Mouse (Mus musculus): ENCODE data around the gene C1qtnf7. TPM values are rescaled to one million over a fixed set of nuclear protein-coding genes. Genes with fewer than 3 reads are reported as not detected.

Gene C1qtnf7
- polyA plus RNA-seq, 1 experiment from 2014 or later, result 4.8 TPM

DNA sequence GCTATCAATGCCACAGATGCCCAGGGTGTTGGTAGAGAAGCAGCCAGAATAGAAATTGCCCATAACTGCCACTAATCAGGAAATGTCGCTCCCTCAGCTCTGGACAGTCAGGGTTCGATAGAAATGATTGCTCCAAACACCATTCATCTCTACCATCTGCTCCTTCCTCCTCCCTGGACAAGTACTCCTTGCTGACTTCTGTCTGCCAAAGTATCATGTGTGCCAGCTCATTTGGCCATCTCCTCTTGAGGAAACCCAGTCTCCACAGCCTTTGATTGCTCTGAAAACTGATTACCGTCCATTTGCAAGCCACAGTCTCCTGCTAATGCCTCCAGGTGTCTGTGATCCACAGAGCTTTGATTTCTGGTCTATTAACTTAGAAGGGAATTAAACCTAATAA is 14.8 kb downstream of the C1qtnf7 start:
- 78% methylated on average over 3 of the region's 3 CpGs for WGBS
- Histone ChIP-seq H3K27me3 (replicated peaks; ENCODE audit: control insufficient read depth, insufficient read depth, low read length) (no peaks in the 10 kb centered on the region), H3K9ac (ENCODE audit: low read depth, low read length) (no peak overlapping the region), H3K27ac (ENCODE audit: low read length) (no peak overlapping the region), H3K36me3 (ENCODE audit: control insufficient read depth, insufficient read depth, low read length) (no peaks in the 10 kb centered on the region), H3K4me1 (ENCODE audit: control insufficient read depth, insufficient read depth, low read length) (no peaks in the 10 kb centered on the region), H3K4me2 (ENCODE audit: low read depth, low read length) (no peak overlapping the region), H3K9me3 (ENCODE audit: control insufficient read depth, low read length) (no peaks in the 10 kb centered on the region), H3K4me3 (ENCODE audit: low read length) (no peak overlapping the region)
- no peak; the same call in 1 of the 2 replicates for ATAC-seq

- Histone ChIP-seq H3K9me3 (ENCODE audit: control insufficient read depth, low read length) (no peaks in the 10 kb centered on the region), H3K27ac (ENCODE audit: low read length) (no peak overlapping the region), H3K4me2 (ENCODE audit: low read depth, low read length) (no peak overlapping the region), H3K36me3 (ENCODE audit: control insufficient read depth, insufficient read depth, low read length) (no peaks in the 10 kb centered on the region), H3K4me1 (ENCODE audit: control insufficient read depth, insufficient read depth, low read length) (no peaks in the 10 kb centered on the region), H3K27me3 (replicated peaks; ENCODE audit: control insufficient read depth, insufficient read depth, low read length) (no peaks in the 10 kb centered on the region), H3K9ac (ENCODE audit: low read depth, low read length) (no peak overlapping the region), H3K4me3 (ENCODE audit: low read length) (no peak overlapping the region)
- no peak for ATAC-seq
- WGBS, result 75% methylated on average over 1 of the region's 1 CpGs
These were observed 15.5 kb downstream of the C1qtnf7 start for GRCm38 (mm10) chr5:43530886-43531285.

DNA sequence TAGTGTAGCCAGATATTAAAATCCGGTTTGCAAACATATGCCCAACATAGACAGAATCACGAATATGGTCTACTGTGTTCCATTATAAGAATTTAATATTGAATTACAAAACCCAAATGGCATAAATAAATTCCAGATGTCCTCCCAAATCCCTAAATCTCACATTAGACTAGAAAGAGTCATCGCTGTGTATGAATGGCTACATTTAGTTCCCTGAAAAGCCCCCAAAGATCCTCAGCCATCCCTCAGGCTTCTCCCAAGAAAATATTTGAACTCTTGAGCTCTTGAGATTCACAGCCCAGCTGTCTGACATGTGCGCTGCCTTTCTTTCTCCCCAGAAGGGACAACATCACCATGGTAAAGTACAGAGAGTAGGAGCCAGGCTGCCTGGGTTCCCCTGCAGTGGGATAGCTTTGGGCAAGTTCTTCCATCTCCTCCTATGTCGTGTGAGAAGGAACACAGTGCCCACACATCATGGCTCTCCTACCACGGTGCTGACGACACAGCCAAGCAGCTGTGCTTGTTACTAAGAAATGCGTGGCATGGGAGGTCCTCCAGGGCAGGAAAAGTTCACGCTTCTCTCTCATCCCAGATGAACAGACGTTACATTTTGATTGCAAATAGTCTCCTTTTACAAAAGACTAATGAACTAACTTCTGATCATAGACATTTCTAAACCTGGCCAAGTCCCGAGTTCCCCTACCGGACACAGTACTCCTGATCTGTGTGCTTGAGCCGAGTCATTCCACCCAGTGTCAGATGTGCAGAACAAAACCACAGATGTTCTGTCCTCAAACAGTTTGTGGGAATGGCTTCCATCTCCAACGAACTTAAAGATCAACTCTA is 23.2 kb downstream of the C1qtnf7 start:
- no peak overlapping the region for H3K27ac ChIP-seq (ENCODE audit: low read length)
- 64% methylated on average over 14 of the region's 14 CpGs for WGBS

GRCm38 (mm10) chr5:43539168-43539516 is 23.8 kb downstream of the C1qtnf7 start:
- H3K4me3 ChIP-seq (ENCODE audit: low read length), result no peak overlapping the region
- no peaks in the 10 kb centered on the region for H3K27me3 ChIP-seq (replicated peaks; ENCODE audit: control insufficient read depth, insufficient read depth, low read length)
- H3K4me2 ChIP-seq (ENCODE audit: low read depth, low read length), result no peak overlapping the region
- no peak overlapping the region for H3K9ac ChIP-seq (ENCODE audit: low read depth, low read length)
- 44% methylated on average over 3 of the region's 3 CpGs for WGBS
- H3K36me3 ChIP-seq (ENCODE audit: control insufficient read depth, insufficient read depth, low read length), result no peaks in the 10 kb centered on the region
- no peak for ATAC-seq
- no peaks in the 10 kb centered on the region for H3K4me1 ChIP-seq (ENCODE audit: control insufficient read depth, insufficient read depth, low read length)
- H3K9me3 ChIP-seq (ENCODE audit: control insufficient read depth, low read length), result no peaks in the 10 kb centered on the region
- no peak overlapping the region for H3K27ac ChIP-seq (ENCODE audit: low read length)

More for the DNA sequence above, 23.2 kb downstream of the C1qtnf7 start:
- Histone ChIP-seq H3K4me3 (ENCODE audit: low read length) (no peak overlapping the region), H3K4me1 (ENCODE audit: control insufficient read depth, insufficient read depth, low read length) (no peaks in the 10 kb centered on the region), H3K9ac (ENCODE audit: low read depth, low read length) (no peak overlapping the region), H3K36me3 (ENCODE audit: control insufficient read depth, insufficient read depth, low read length) (no peaks in the 10 kb centered on the region), H3K4me2 (ENCODE audit: low read depth, low read length) (no peak overlapping the region), H3K27me3 (replicated peaks; ENCODE audit: control insufficient read depth, insufficient read depth, low read length) (no peaks in the 10 kb centered on the region), H3K9me3 (ENCODE audit: control insufficient read depth, low read length) (no peaks in the 10 kb centered on the region)
- no peak for ATAC-seq

- no peaks in the 10 kb centered on the region for H3K4me1 ChIP-seq (ENCODE audit: control insufficient read depth, insufficient read depth, low read length)
- no peak overlapping the region for H3K4me3 ChIP-seq (ENCODE audit: low read length)
- H3K27me3 ChIP-seq (replicated peaks; ENCODE audit: control insufficient read depth, insufficient read depth, low read length), result no peaks in the 10 kb centered on the region
- H3K36me3 ChIP-seq (ENCODE audit: control insufficient read depth, insufficient read depth, low read length), result no peaks in the 10 kb centered on the region
- H3K4me2 ChIP-seq (ENCODE audit: low read depth, low read length), result no peak overlapping the region
- no peak for ATAC-seq
- H3K9ac ChIP-seq (ENCODE audit: low read depth, low read length), result no peak overlapping the region
- no peaks in the 10 kb centered on the region for H3K9me3 ChIP-seq (ENCODE audit: control insufficient read depth, low read length)
- H3K27ac ChIP-seq (ENCODE audit: low read length), result no peak overlapping the region
These were observed 24.5 kb downstream of the C1qtnf7 start for GRCm38 (mm10) chr5:43539871-43540270.

DNA sequence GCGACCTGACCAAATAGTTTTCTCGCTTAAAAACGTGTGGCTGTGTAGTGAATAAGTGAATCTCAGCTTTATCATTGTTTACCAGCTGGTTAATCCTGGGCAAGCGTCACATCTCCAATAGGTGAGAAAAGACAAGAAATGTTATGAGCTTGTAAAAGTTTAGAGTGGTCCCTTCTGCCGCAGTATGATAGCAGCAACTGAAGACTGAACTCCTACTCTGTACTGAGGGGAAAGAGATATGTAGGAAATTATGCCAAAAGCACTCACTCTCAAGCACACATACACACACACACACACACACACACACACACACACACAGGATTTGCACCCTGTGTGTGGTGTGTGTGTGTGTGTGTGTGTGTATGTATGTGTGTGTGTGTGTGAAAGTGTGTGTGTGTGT is 26.2 kb downstream of the C1qtnf7 start:
- Histone ChIP-seq H3K4me1 (ENCODE audit: control insufficient read depth, insufficient read depth, low read length) (no peaks in the 10 kb centered on the region), H3K9me3 (ENCODE audit: control insufficient read depth, low read length) (no peaks in the 10 kb centered on the region), H3K4me2 (ENCODE audit: low read depth, low read length) (no peak overlapping the region), H3K27me3 (replicated peaks; ENCODE audit: control insufficient read depth, insufficient read depth, low read length) (no peaks in the 10 kb centered on the region), H3K4me3 (ENCODE audit: low read length) (no peak overlapping the region), H3K36me3 (ENCODE audit: control insufficient read depth, insufficient read depth, low read length) (no peaks in the 10 kb centered on the region), H3K9ac (ENCODE audit: low read depth, low read length) (no peak overlapping the region), H3K27ac (ENCODE audit: low read length) (no peak overlapping the region)
- 82% methylated on average over 5 of the region's 5 CpGs for WGBS
- no peak for ATAC-seq

- Histone ChIP-seq H3K27me3 (replicated peaks; ENCODE audit: control insufficient read depth, insufficient read depth, low read length) (no peaks in the 10 kb centered on the region), H3K4me1 (ENCODE audit: control insufficient read depth, insufficient read depth, low read length) (no peaks in the 10 kb centered on the region), H3K27ac (ENCODE audit: low read length) (no peak overlapping the region), H3K9ac (ENCODE audit: low read depth, low read length) (no peak overlapping the region), H3K4me3 (ENCODE audit: low read length) (no peak overlapping the region), H3K36me3 (ENCODE audit: control insufficient read depth, insufficient read depth, low read length) (no peaks in the 10 kb centered on the region), H3K9me3 (ENCODE audit: control insufficient read depth, low read length) (no peaks in the 10 kb centered on the region), H3K4me2 (ENCODE audit: low read depth, low read length) (no peak overlapping the region)
- no peak for ATAC-seq
- 44% methylated on average over 7 of the region's 7 CpGs for WGBS
These were observed 27.0 kb downstream of the C1qtnf7 start for GRCm38 (mm10) chr5:43542246-43542845.

DNA sequence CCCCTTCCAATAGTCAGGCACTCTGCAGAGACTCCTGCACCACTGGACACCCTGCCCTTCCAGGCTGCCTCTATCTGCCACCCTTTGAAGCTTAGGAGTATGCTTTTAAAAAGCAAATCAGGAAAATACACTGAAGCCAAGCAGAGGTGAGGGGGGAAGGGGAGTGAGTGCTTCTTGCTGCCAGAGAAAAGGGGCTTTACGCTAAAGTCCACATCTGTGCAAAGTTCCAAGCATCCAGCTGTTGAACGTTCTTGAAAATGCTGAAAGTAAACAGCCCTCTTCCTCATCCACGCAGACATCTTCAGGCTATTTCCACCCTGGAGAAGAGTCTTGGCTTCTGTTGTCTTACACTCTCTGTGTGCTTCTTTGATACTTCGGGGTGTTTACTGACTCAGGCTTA is 34.6 kb downstream of the C1qtnf7 start:
- H3K9me3 ChIP-seq (ENCODE audit: control insufficient read depth, low read length), result no peaks in the 10 kb centered on the region
- no peak overlapping the region for H3K9ac ChIP-seq (ENCODE audit: low read depth, low read length)
- H3K4me2 ChIP-seq (ENCODE audit: low read depth, low read length), result no peak overlapping the region
- 33% methylated on average over 4 of the region's 4 CpGs for WGBS
- H3K27ac ChIP-seq (ENCODE audit: low read length), result peak overlapping the region; percentile 50
- H3K4me3 ChIP-seq (ENCODE audit: low read length), result no peak overlapping the region
- ATAC-seq, result peak; percentile 85
- no peaks in the 10 kb centered on the region for H3K36me3 ChIP-seq (ENCODE audit: control insufficient read depth, insufficient read depth, low read length)
- no peaks in the 10 kb centered on the region for H3K27me3 ChIP-seq (replicated peaks; ENCODE audit: control insufficient read depth, insufficient read depth, low read length)
- peaks cover 7% of the 10 kb centered on the region for H3K4me1 ChIP-seq (ENCODE audit: control insufficient read depth, insufficient read depth, low read length)

- Histone ChIP-seq H3K9me3 (ENCODE audit: control insufficient read depth, low read length) (no peaks in the 10 kb centered on the region), H3K36me3 (ENCODE audit: control insufficient read depth, insufficient read depth, low read length) (no peaks in the 10 kb centered on the region), H3K27ac (ENCODE audit: low read length) (peak overlapping the region; percentile 5; the same call in 1 of the 2 replicates), H3K27me3 (replicated peaks; ENCODE audit: control insufficient read depth, insufficient read depth, low read length) (no peaks in the 10 kb centered on the region), H3K4me1 (ENCODE audit: control insufficient read depth, insufficient read depth, low read length) (peaks cover 7% of the 10 kb centered on the region), H3K4me3 (ENCODE audit: low read length) (no peak overlapping the region), H3K4me2 (ENCODE audit: low read depth, low read length) (no peak overlapping the region), H3K9ac (ENCODE audit: low read depth, low read length) (no peak overlapping the region)
- ATAC-seq, result 0 out of 2 replicates have a peak, but pooled peaks have one; percentile 48
- 24% methylated on average over 4 of the region's 4 CpGs for WGBS
These were observed 35.1 kb downstream of the C1qtnf7 start for GRCm38 (mm10) chr5:43550444-43550843.

Measured in intestine, embryonic 16.5 days (tissue).